Mouse (Mus musculus): ENCODE measurements around the gene Pde7b. TPM values are rescaled to one million over a fixed set of nuclear protein-coding genes. Genes with fewer than 3 reads are reported as not detected.

Pde7b gene
- polyA plus RNA-seq, 1 experiment from 2014 or later, result 14.4 TPM

- Histone ChIP-seq H3K4me2 (replicated peaks) (no peak overlapping the region), H3K27me3 (no peaks in the 10 kb centered on the region), H3K4me1 (peaks cover 20% of the 10 kb centered on the region), H3K9me3 (peaks cover 4% of the 10 kb centered on the region; the same call in 1 of the 2 replicates), H3K9ac (no peak overlapping the region), H3K36me3 (no peaks in the 10 kb centered on the region), H3K4me3 (no peak overlapping the region), H3K27ac (peak overlapping the region; percentile 79)
- WGBS, result 28% methylated on average over 8 of the region's 8 CpGs
- ATAC-seq (ENCODE audit: insufficient number of reproducible peaks, insufficient read depth, low FRiP score, low TSS enrichment), result no peak
Measured at GRCm38 (mm10) chr10:20636381-20636780, 88.5 kb downstream of the Pde7b start.

GRCm38 (mm10) chr10:20633085-20633415 lies 91.8 kb downstream of the Pde7b start:
- Histone ChIP-seq H3K27me3 (no peaks in the 10 kb centered on the region), H3K4me3 (no peak overlapping the region), H3K36me3 (no peaks in the 10 kb centered on the region), H3K4me2 (replicated peaks) (no peak overlapping the region), H3K27ac (peak overlapping the region; percentile 81; the same call in 1 of the 2 replicates), H3K9ac (no peak overlapping the region), H3K9me3 (no peaks in the 10 kb centered on the region), H3K4me1 (peaks cover 24% of the 10 kb centered on the region)
- 73% methylated on average over 1 of the region's 1 CpGs for WGBS
- no peak for ATAC-seq (ENCODE audit: insufficient number of reproducible peaks, insufficient read depth, low FRiP score, low TSS enrichment)

GRCm38 (mm10) chr10:20632256-20633084 lies 92.4 kb downstream of the Pde7b start:
- no peak for ATAC-seq (ENCODE audit: insufficient number of reproducible peaks, insufficient read depth, low FRiP score, low TSS enrichment)
- Histone ChIP-seq H3K4me2 (replicated peaks) (no peak overlapping the region), H3K27me3 (no peaks in the 10 kb centered on the region), H3K27ac (peak overlapping the region; percentile 81), H3K36me3 (no peaks in the 10 kb centered on the region), H3K4me3 (no peak overlapping the region), H3K9ac (no peak overlapping the region), H3K4me1 (peaks cover 24% of the 10 kb centered on the region), H3K9me3 (no peaks in the 10 kb centered on the region)
- 37% methylated on average over 14 of the region's 14 CpGs for WGBS

- no peak for ATAC-seq (ENCODE audit: insufficient number of reproducible peaks, insufficient read depth, low FRiP score, low TSS enrichment)
- H3K27me3 ChIP-seq, result no peaks in the 10 kb centered on the region
- WGBS, result 73% methylated on average over 7 of the region's 7 CpGs
- no peaks in the 10 kb centered on the region for H3K36me3 ChIP-seq
- H3K9ac ChIP-seq, result no peak overlapping the region
- H3K27ac ChIP-seq, result no peak overlapping the region
- peaks cover 17% of the 10 kb centered on the region for H3K4me1 ChIP-seq
- no peak overlapping the region for H3K4me3 ChIP-seq
- no peak overlapping the region for H3K4me2 ChIP-seq (replicated peaks)
- no peaks in the 10 kb centered on the region for H3K9me3 ChIP-seq
Measured at GRCm38 (mm10) chr10:20630122-20630521, 94.8 kb downstream of the Pde7b start.

GRCm38 (mm10) chr10:20625702-20626375 lies 99.0 kb downstream of the Pde7b start:
- Histone ChIP-seq H3K9me3 (no peaks in the 10 kb centered on the region), H3K4me1 (peaks cover 4% of the 10 kb centered on the region; the same call in 1 of the 2 replicates), H3K36me3 (no peaks in the 10 kb centered on the region), H3K4me3 (no peak overlapping the region), H3K9ac (no peak overlapping the region), H3K27me3 (no peaks in the 10 kb centered on the region), H3K4me2 (replicated peaks) (no peak overlapping the region), H3K27ac (no peak overlapping the region)
- 92% methylated on average over 16 of the region's 16 CpGs for WGBS
- ATAC-seq (ENCODE audit: insufficient number of reproducible peaks, insufficient read depth, low FRiP score, low TSS enrichment), result no peak

- Histone ChIP-seq H3K4me1 (no peaks in the 10 kb centered on the region), H3K27ac (no peak overlapping the region), H3K4me3 (no peak overlapping the region), H3K4me2 (replicated peaks) (no peak overlapping the region), H3K9ac (no peak overlapping the region), H3K9me3 (no peaks in the 10 kb centered on the region), H3K27me3 (no peaks in the 10 kb centered on the region), H3K36me3 (no peaks in the 10 kb centered on the region)
- 77% methylated on average over 8 of the region's 8 CpGs for WGBS
- no peak for ATAC-seq (ENCODE audit: insufficient number of reproducible peaks, insufficient read depth, low FRiP score, low TSS enrichment)
Measured at GRCm38 (mm10) chr10:20621661-20622454, 103.0 kb downstream of the Pde7b start.

GRCm38 (mm10) chr10:20606007-20606406 lies 118.9 kb downstream of the Pde7b start:
- H3K9me3 ChIP-seq, result no peaks in the 10 kb centered on the region
- H3K4me1 ChIP-seq, result no peaks in the 10 kb centered on the region
- ATAC-seq (ENCODE audit: insufficient number of reproducible peaks, insufficient read depth, low FRiP score, low TSS enrichment), result no peak
- H3K4me3 ChIP-seq, result no peak overlapping the region
- no peaks in the 10 kb centered on the region for H3K36me3 ChIP-seq
- no peak overlapping the region for H3K9ac ChIP-seq
- H3K27me3 ChIP-seq, result no peaks in the 10 kb centered on the region
- H3K27ac ChIP-seq, result no peak overlapping the region
- 72% methylated on average over 2 of the region's 2 CpGs for WGBS
- no peak overlapping the region for H3K4me2 ChIP-seq (replicated peaks)

- WGBS, result 67% methylated on average over 5 of the region's 5 CpGs
Measured at GRCm38 (mm10) chr10:20595107-20595810, 129.6 kb downstream of the Pde7b start.

GRCm38 (mm10) chr10:20594015-20594414 lies 130.9 kb downstream of the Pde7b start:
- WGBS, result 54% methylated on average over 5 of the region's 5 CpGs
- Histone ChIP-seq H3K36me3 (no peaks in the 10 kb centered on the region), H3K4me2 (replicated peaks) (no peak overlapping the region), H3K9me3 (no peaks in the 10 kb centered on the region), H3K4me3 (no peak overlapping the region), H3K27ac (no peak overlapping the region), H3K4me1 (no peaks in the 10 kb centered on the region), H3K9ac (no peak overlapping the region), H3K27me3 (no peaks in the 10 kb centered on the region)
- no peak for ATAC-seq (ENCODE audit: insufficient number of reproducible peaks, insufficient read depth, low FRiP score, low TSS enrichment)

More at GRCm38 (mm10) chr10:20595107-20595810, 129.6 kb downstream of the Pde7b start:
- ATAC-seq (ENCODE audit: insufficient number of reproducible peaks, insufficient read depth, low FRiP score, low TSS enrichment), result no peak
- H3K9ac ChIP-seq, result no peak overlapping the region
- H3K4me2 ChIP-seq (replicated peaks), result no peak overlapping the region
- H3K36me3 ChIP-seq, result no peaks in the 10 kb centered on the region
- no peaks in the 10 kb centered on the region for H3K27me3 ChIP-seq
- no peaks in the 10 kb centered on the region for H3K9me3 ChIP-seq
- H3K4me1 ChIP-seq, result no peaks in the 10 kb centered on the region
- H3K27ac ChIP-seq, result no peak overlapping the region
- H3K4me3 ChIP-seq, result no peak overlapping the region

GRCm38 (mm10) chr10:20590100-20590499 lies 134.8 kb downstream of the Pde7b start:
- no peak for ATAC-seq (ENCODE audit: insufficient number of reproducible peaks, insufficient read depth, low FRiP score, low TSS enrichment)
- no peak overlapping the region for H3K27ac ChIP-seq
- no peaks in the 10 kb centered on the region for H3K27me3 ChIP-seq
- H3K4me3 ChIP-seq, result no peak overlapping the region
- no peaks in the 10 kb centered on the region for H3K9me3 ChIP-seq
- H3K9ac ChIP-seq, result no peak overlapping the region
- H3K4me1 ChIP-seq, result no peaks in the 10 kb centered on the region
- no peak overlapping the region for H3K4me2 ChIP-seq (replicated peaks)
- H3K36me3 ChIP-seq, result no peaks in the 10 kb centered on the region
- WGBS, result 38% methylated on average over 7 of the region's 7 CpGs

GRCm38 (mm10) chr10:20585959-20586358 lies 138.9 kb downstream of the Pde7b start:
- Histone ChIP-seq H3K9me3 (no peaks in the 10 kb centered on the region), H3K4me1 (no peaks in the 10 kb centered on the region)
- no peak for ATAC-seq (ENCODE audit: insufficient number of reproducible peaks, insufficient read depth, low FRiP score, low TSS enrichment)

More at GRCm38 (mm10) chr10:20585959-20586358, 138.9 kb downstream of the Pde7b start:
- H3K4me2 ChIP-seq (replicated peaks), result no peak overlapping the region
- no peak overlapping the region for H3K27ac ChIP-seq
- no peak overlapping the region for H3K4me3 ChIP-seq
- 83% methylated on average over 4 of the region's 4 CpGs for WGBS
- H3K36me3 ChIP-seq, result no peaks in the 10 kb centered on the region
- no peaks in the 10 kb centered on the region for H3K27me3 ChIP-seq
- no peak overlapping the region for H3K9ac ChIP-seq
